Mouse (Mus musculus) ovary, postnatal 14 days (tissue): ENCODE data around the gene Ccdc33.

Source experiments
- DNase-seq: peaks from one replicate; pipeline ENCODE4 v3.0.0; 2022; ENCODE audit warnings: low spot score

Gene Ccdc33

DNA sequence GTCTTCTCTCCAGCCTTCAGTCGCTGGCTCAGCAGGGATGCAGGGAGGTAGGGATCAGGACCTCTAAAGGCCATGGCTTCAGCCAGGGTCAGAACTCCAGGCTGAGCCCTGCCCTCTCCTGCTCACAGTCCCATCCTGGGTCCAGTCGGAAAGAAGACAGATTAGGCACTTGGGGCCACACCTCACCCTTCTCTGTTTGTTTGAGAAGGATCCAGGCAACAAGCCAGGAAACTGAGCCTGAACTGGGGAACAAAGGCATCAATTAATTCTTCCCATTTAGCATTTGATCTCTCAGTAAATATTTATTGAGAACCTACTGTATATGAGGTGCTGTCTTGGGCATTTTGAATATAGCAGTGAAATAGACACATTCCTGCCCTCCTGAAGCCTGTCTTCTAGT, at the start of gene Ccdc33:
Ccdc33 (minus strand) TSS at position 153 of the 400 bp plus-strand sequence.
- no peak for DNase-seq

DNA sequence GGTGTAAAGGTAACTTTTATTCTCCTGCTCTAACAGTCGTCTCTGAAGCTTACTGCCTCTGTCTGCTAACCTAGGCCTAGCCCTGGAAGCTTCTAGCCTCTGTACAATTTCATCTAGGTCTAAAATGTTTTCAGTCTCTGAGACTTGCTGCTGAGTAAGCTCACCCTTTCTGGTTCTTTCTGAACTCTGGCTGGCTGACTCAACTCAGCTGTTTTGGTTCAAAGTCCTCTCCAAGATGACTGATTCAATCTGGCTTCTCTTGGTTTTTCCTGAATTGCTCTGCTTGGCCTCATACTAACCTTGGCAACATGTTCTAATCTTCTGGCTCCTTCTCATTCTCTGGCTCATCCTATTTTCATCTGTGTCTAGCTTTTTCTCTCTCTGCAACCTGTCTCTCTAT, 47.2 kb upstream of the Ccdc33 start:
- DNase-seq: no peak

DNA sequence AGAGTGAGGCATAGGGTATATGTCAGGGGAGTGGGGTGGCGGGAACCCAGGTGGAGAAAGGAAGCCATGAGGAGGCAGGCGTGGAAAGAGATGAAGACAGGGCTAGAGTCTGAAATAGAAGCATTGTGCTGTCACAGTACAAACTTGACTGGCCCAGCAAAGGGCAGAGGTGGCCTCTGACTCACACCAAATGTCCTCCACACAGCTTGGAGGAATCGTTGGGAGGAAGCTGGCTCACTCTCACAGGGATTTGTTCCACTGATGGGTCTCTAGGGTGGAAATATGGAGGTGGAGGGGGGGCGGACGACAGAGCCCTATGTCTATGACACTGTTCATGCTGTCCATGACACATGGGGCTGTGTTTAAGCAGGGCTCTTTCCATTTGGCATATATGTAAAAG, 44.5 kb upstream of the Ccdc33 start:
- no peak for DNase-seq

DNA sequence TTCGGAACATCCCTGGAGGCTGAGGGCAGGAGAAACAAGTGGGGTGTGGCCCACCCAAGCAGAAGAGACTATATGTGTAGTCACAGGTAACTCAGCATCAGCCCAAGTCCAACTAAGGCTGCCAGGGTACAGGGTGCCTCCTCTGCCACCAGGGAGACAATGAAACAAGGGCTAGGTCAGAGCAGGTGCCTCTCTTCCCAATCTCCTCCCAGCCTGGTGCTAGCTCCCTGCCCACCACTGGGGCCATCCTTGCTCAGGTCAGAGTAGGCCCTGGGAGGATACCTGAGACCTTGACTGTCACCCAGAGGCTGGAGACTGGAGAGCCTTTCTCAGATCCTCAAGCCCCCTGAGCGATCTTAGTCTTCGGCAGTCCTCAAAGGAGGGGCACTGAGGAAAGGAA, 43.5 kb upstream of the Ccdc33 start:
- DNase-seq: no peak

DNA sequence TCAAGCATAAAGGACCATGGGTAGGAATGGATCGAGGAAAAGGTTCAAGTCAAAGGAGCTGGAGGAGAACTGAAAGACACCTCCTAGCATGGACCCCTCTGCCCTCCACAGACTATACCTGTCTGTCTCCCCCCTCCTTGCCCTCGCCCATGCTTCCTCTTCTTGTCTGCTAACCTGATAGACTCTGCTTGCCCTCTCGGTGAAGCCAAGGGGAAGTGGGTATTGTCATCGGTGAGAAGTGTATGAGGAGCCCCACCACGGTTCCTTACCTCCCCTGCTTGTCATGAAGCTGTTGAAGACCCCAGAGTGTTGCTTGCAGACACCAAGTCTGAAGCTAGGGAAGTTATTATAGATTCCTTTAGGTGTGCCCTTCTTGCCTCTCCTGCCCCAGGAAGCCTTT, 41.7 kb upstream of the Ccdc33 start:
- no peak for DNase-seq

DNA sequence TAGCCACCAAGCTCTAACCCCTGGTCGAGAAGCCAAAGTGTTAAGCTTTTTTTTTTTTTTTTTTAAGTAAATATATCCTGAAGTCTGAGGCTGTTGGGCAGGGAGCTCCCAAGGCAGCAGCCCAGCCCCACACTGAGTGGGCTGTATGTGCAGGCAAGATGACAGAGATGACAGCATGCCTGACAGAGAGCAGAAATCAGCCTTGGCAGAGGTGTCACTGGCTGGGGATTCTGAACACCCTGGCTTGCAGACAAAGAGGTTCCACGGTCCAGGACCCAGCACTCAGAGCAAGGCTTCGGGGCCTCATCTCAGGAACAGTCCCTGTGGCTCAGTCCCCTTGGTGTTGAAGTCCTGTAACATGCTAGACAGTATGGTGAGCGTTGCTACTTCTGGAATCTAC, 41.2 kb upstream of the Ccdc33 start:
- DNase-seq: no peak

DNA sequence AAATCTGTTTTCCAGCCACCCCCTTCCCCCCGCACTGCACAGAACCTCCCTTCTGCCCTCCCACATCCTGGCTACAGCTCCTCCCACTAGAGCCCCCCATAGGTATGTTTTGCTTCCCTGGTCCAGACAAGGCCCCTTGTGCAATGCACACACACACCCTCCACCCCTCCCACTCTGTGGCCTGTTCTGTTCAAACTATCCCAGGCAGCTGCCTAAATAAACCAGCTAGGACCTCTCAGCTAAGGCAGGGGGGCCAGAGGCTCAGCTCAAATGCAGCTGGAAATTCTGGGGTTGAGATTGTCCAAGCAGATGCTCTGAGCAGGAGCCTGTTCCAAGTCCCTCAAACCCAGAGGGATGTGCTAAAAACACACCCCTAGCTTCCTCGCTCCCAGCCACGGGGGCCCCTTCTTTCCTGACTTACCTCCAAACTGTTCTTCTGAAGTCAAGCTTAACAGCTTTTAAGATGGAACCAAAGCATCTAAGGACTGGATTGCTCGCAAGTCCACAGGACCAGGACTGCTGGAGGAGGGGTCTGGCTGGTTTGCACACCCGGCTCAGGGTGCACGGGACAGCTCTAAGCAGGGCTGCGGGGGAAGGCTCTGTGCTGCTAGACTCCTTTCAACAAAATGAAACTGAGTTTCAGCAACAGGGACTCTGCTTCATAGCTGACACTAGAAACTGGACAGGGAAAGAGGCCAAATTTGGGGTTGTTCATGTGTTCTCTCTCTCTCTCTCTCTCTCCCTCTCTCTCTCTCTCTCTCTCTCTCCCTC, 40.1 kb upstream of the Ccdc33 start:
- DNase-seq: no peak

DNA sequence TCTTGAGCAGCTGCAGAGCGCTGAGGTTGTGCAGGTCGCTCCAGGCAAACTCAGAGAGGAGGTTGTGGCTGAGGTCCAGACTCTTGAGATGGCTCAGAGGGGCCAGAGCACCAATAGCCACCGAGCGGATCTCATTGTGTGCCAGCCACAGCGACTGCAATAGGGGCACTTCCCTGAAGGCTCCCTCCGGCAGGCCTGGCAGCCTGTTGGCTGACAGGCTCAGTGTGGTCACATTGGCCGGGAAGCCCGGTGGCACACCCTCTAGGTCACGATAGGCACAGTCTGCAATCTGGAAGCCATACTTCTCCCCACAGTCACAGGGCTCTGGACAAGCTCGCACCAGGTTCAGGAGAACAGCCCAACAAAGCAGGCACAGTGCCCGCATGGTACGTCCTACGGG, 39.2 kb upstream of the Ccdc33 start:
- DNase-seq: no peak

DNA sequence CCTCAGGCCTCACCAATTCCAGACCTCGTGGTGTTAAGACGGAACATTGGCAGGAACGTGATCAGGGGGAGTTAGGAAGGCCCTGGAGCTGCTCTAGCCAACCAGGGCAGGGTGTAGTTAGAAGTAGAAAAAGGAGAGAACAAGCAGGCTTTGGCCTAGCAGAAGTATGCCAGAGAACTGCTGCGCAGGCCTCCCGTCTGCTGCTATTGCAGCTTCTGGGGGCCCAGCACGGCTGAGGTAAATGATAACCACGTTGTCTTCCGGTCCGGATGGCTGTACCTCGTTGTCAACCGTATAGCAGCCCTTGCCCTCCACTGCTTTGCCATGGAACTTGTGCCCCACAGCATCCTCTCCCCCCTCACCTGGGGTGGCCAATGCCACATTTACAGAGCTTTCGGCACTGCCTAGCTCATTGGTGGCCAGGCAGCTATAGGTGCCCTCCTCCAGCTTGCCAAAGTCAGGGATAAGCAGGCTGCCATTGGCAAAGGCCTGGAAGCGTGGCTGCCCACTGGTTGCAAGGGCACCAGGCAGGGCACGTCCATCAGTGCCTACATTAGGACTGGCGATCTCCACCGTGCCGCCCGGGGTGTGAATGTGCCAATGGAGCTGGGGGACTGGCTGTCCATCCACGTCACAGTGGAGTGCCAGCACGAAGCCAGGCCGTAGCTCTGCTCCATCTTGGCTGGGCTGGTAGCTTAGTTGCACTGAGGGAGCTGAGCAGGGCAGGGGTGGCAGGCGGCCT, 38.4 kb upstream of the Ccdc33 start:
- no peak for DNase-seq

DNA sequence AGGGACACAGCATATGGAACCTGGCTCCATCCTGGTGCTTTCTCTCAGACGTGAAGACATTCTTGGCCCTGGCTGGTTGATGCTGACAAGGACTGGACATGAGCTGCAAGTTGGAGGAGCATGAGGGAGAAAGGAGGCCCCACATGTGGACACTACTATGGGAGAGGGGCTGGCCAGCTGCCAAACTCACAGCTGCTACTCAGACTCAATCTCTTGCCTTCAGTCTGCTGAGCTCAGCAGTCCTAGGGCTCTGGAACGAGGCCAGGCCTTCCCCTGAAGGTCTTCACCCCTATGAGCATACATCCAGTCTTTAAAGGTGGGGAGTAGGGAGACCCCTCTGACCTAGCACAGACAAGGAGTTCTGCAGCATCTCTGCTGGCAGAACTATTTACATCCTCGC, 36.7 kb upstream of the Ccdc33 start:
- DNase-seq: peak; percentile 56

DNA sequence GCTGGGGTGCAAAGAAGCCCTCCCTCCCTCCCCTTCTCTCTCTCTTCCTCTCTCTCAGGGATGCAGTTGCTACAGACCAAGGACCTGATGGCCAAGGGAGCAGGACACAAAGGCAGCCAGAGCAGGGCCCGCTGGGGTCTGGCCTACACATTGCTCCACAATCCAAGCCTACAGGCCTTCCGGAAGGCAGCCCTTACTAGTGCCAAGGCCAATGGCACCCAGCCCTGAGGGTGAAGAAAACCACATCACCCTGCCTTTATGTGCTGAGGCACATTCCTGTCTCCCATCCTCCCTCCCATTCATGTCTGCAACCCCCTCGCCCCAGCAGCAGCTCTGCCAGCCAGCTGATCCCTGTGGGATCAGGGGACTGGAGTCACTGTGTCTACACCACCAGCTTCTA, 34.5 kb upstream of the Ccdc33 start:
- DNase-seq: no peak

DNA sequence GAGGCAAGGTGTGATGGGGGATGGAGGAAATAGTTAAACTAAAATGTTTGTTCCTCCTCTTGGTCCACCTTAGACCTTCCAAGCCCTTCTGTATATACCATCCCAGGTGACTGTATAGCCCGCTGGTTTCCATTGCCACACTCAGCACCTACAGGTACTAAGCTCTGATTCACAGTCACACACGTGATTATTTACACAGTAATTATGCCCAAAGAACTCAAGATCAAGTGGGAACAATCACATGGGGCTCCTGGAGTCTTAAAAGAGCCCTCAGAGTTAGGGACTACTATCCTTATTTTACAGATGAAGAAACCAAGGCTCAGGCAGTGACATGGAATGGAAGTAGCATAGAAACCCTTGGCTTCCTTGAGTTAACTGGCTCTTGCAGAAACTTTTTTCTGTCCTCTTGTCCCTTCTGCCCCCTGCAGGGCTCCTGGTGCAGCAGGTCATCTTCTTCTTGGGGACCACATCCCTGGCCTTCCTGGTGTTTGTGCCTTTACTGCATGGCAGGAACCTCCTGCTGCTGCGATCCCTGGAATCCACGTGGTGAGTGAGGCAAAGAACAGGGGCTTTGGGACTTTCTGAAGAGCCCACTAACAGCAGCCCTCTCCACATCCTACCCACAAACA, 32.2 kb upstream of the Ccdc33 start:
- no peak for DNase-seq

DNA sequence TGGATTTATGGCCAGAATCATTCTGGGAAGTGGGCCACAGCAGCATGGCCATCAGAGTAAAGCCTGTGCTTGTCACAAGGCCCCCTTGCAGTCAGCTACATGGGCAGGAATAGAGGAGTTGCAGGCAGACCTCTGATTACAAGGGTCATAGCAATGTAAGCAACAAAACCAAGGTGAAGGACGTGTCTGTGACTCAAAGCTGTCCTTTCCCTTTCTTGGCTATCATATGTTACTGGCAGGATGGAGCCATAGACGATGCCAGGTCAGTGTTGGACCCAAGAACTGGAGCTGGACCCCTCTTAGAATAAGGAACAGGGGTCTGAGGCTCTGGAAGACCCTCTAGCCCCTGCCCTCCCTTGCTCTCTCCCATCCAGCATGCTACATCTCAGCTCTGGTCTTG, 30.2 kb upstream of the Ccdc33 start:
- DNase-seq: no peak

DNA sequence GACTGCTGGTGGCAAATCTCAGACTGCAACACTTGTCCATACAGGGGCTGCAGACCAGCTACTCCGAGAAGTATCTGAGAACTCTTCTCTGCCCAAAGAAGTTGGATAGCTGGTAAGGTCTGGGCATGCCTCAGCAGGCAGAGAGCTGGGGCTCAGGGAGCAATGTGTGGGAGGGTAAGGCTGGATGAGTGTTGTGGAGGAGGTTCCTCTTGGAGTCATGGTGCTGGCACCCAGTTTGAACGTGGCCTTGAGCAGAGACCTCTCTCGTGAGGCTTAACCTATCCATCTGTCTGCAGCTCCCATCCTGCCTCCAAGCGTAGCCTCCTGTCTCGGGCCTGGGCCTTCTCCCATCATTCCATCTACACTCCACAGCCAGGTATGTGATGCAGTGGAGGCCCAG, 26.8 kb upstream of the Ccdc33 start:
- DNase-seq: no peak

DNA sequence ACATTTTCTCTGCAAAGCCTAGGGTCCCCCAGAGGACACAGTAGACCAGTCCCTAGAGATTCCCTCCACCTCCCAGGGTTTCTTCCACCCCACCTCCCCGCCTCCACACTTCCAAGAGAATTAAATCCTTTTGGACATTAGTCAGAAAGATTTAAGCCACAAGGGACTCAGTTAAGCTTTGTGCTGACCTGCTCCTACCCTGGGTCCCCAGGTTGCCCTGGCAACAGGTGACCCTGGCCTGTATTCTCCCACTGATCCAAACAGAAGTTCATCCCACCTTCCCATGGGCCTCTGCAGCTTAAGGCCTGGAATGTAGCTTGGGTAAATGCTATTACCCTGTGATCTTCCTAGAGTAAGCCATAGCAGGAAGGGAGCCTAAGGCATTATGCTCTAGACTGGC, 26.0 kb upstream of the Ccdc33 start:
- no peak for DNase-seq

DNA sequence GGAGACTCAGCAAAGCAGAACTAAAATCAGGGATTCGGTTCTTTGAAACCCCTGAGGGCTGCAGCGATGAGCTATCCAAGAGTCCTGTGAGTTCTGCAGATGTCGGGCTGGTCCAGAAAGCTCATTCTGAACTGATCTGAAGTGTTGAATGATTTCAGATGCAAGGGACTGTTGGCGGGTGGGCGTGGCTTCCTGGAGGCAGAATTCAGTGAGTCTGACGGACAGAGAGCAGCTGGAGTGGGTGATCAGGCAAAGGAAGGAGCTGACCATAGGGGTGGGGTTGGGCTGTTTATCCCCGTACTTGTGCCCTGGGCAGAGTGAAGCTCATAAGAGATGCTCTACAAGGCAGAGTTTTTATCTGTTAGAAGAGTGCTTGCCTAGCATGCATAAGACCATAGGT, 24.8 kb upstream of the Ccdc33 start:
- DNase-seq: no peak

DNA sequence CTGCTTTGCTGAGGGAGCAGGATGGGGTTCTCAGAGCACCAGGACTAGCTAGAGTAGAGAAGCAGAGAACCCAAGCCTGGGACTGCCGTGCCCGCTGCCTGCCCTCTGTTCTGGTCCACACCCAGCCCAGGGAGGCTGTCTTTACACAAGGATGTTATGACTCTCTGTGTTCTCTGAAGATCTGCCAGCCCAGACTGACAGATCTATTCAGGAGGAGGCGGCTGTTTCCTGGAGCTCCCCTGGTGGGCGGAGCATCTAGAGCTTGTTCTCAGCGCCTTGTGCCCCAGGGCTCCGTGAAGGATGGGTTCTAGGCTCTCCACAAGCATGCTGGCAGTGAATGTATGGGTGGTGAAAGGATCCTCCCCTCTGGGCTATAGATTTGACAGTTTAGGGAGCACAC, 21.3 kb upstream of the Ccdc33 start:
- DNase-seq: no peak

DNA sequence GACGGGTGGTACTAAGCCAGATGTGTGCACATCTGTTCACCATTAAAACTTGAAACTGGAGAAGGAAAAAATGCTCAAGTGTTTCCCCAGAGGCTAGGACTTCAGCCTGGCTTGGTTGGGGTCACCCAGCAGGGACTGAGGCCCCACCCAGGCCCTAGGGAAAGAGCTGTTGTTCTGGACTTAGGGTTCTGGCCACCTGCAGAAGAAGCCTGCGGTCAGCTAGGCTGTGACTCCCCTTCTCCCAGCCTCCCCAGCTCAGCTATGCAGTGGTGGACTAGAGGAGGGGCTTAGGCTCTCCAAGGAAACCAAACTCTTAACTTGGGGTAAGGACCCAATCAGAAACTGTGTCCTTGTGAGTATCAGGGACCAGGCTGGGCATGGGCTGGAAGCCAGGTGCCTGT, 17.3 kb upstream of the Ccdc33 start:
- DNase-seq: no peak

DNA sequence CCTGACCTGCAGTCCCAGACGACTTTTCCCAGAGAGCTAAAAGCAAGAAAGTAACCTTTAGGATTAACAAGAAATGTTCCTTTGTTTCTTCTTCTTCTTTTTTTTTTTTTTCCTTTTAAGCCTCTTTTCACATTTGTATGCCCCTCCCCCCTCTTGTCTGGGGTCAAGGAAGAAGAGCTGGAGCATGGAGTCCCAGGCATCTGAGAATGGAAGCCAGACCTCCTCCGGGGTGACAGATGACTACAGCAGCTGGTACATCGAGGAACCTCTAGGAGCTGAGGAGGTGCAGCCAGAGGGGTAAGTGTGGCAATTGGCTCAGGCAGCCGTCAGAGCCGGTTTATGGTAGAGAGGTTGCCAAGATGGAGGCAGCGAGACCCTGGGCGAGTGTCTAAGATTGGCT, 16.3 kb upstream of the Ccdc33 start:
- no peak for DNase-seq

DNA sequence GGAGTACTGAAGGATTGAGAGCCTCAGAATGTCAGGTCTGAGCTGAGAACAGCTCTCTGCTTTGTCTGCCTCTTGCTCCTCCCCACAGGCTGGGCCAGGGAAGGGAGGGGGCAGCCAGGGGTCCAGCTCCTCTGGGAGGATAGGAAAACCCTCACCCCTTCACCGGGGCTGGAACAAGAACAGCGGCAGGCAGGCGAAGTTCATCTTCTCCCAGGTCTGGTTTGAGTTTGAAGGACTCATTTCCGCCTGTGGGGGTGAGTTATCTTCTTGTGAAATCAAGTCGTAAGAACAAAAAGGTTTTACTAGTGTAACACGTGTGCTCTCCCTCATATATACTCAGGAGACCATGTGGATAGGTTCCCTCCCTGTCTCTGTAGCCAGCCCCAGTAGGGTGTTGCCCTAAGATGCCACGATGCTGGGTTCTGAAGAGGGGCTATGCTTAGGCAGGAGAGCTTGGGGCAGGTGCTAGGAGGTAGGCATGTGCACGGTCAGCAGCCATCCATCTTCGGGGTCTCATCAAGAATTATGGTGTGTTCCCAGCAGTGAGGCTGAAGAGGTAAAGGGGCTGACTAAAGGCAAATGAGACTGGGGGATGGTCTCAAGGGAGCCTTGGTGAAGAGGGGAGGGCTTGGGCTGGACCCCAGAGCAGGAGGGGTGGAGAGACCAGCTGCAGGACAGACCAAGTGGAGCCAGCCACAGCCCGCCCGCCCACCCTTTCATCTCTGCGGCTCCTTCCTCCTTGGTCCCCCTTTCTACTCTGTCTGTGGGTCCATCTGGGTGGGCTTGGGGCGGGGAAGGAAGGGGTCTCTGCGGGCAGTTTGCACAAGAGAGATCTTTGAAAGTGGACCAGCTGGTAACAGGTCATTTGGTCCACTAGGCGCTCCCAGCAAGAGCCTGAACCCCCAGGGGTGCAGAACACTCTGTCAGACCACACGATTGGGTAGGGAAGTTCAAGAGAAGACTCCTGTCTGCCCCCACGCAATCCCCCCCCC, 15.6 kb upstream of the Ccdc33 start:
- no peak for DNase-seq

DNA sequence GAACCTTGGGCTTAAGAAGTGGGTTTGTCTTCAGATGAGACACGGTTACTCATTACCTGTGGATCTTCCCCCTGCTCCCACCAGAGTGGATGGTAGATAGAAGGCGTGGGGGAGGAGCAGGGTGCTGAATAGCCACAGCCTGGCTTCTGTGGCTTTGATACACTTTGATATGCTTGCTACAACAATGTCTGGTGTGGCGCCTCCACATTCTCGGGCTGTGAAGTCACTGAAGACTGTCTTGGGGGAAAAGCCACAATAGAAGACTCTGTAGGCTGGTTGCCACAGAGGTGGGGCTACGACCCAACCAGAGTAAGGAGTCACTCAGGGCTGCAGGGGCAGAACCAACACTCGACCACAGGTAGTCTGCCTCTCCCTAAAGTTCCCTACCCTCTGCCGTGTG, 13.1 kb upstream of the Ccdc33 start:
- no peak for DNase-seq

DNA sequence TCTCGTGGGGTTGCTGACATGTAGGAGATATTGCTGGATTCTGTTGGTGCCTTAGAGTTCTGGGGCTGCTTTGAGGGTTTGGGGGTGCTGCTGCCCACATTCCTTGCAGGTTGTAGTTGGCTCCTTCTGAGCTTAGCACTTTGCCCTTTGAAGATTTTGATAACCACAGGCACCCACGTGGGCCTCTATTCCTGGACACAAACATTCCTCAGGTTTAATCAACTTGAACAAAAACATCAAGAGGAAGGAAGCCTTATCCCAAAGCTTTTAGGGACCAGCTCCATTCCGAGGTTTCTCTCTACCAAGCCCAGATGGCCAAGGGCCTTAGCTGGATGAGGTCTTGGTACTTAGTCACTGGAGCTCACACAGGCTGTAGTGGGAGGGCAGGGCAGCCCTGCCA, 12.3 kb upstream of the Ccdc33 start:
- DNase-seq: no peak
